Mouse (Mus musculus): ENCODE data around the gene Rassf8. TPM values are rescaled to one million over a fixed set of nuclear protein-coding genes. Genes with fewer than 3 reads are reported as not detected.

Gene Rassf8
- polyA plus RNA-seq, 1 experiment, result 24.0 TPM

DNA sequence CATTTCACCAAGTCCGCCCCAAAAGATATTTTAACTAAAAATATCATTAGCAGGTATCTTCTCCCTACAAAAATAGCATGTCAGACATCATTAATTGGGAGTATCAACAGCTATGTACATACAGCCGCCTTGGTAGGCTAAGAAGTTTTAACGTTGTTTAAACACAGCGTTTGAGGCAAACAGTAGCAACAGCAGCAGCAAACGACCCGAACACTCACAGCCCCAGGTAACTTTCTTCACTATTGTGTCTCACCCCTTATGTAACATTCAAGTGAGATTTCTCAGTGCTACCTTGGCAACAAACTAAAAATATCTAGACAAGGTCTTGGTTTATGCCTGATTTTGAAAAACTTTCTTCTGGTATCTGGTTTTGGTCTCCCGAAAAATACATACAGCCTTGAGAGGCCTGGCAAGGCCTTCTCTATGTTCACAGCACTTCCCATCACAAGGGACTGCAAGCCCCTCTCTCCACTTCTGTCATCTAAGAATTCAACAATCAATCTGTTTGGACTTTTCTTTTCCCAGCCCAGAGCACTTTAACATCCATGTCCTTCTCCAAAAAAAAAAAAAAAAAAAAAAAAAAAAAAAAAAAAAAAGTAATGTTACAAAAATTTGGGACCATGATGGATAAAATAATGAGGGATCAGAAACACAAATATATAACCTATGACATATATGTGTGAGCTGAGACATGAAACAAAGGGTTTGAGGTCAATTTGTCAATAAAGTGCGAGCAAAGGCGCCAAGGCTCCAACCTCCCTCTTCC is 115.1 kb downstream of the Rassf8 start:
- no peak for DNase-seq (ENCODE audit: low spot score)

DNA sequence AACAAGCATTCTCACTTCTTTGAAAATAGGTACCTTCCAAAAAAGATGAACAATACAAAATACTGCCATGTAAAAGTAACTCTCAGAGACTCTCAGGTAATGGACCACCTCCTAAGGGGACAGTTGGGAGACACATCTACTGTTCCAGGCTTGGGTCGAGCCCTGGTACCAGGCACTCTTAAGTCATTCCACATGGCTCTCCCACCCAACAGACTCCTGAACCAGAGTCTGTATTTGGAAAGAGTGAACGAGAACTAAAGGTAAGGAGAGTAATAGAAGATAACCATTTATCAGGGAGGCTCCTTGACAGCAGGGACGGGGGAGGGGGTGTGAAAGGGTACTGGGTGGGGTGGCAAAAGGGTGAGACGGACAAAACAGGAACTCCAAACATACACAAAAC is 115.8 kb downstream of the Rassf8 start:
- no peak for DNase-seq (ENCODE audit: low spot score)

- no peak for DNase-seq (ENCODE audit: low spot score)
These were observed 116.2 kb downstream of the Rassf8 start for GRCm38 (mm10) chr6:145862739-145863064.

GRCm38 (mm10) chr6:145863065-145863971 is 116.8 kb downstream of the Rassf8 start:
- DNase-seq (ENCODE audit: low spot score), result peak; percentile 63

GRCm38 (mm10) chr6:145864171-145864570 is 117.6 kb downstream of the Rassf8 start:
- no peak for DNase-seq (ENCODE audit: low spot score)

GRCm38 (mm10) chr6:145865289-145865885 is 118.8 kb downstream of the Rassf8 start, which contains the start of gene Bhlhe41:
Gene Bhlhe41 (minus strand): TSS chr6:145865558.
- peak; percentile 71 for DNase-seq (ENCODE audit: low spot score)

DNA sequence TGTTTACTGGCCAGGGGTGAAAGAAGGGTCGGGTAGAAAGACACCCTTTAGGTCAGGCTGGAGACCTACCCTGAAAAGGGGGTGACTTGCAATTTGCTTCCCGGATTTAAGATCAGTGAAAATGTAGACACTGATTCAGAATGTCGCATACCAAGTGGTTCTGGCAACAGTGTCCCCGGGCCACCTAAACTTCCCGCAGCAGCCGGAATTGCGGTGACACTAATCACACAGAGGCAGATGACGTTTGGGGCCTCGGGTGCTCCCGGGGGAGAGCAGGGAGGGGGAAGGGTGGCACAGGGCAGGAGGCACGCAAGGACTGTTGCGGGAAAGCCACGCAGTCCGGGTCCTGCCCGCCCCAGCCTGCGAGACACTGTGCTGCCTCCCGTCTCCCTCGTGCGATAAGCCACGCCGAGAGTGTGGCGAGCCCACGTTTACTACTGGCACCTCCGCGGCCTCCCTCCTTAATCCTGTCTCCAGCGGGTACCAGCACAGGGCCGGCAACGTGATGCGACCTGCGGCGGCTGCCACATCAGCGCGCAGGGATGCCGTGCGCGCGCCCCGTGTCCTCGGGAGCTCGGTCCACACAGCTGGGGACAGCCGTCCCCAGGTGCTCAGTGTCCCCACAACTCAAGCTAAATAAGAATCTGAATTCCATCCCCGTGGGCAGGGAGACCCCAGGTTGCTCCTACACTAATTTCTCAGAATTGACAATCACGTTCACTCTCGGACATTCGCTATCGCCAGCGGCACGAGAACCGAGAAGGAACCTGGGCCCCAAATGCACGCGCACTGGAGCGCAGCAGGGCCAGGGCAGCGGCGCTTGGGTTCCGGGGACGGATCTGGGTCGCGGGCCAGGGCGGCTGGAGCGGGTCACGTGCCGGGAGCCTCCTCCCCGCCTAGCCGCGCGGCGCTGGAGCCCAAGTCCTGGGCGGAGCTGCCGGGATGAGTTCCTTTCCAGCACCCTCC is 119.6 kb downstream of the Rassf8 start:
- peak; percentile 88 for DNase-seq (ENCODE audit: low spot score)

GRCm38 (mm10) chr6:145867111-145867510 is 120.6 kb downstream of the Rassf8 start:
- no peak for DNase-seq (ENCODE audit: low spot score)

Other genes with a start within 250 kb of the Rassf8 start
- gene Lmntd1, start 132.4 kb upstream of the Rassf8 start, polyA plus RNA-seq (2012; rRNA removed), result 0.11 and 0.22 TPM in 2 replicates
- not detected in 2 replicates for gene Tuba3b, start 131.0 kb upstream of the Rassf8 start, polyA plus RNA-seq (2012; rRNA removed)
- 13.3 and 23.9 TPM in 2 replicates for gene Bhlhe41, start 118.8 kb downstream of the Rassf8 start, polyA plus RNA-seq (2012; rRNA removed)
- gene Sspn, start 184.9 kb downstream of the Rassf8 start, polyA plus RNA-seq (2012; rRNA removed), result 34.5 and 54.4 TPM in 2 replicates

Data from urinary bladder, adult 2 months (tissue).